Mouse (Mus musculus) erythroblast, embryonic 14.5 days (primary cell): ENCODE results near the gene Rims3.

Source experiments
- GATA1 ChIP-seq: IDR thresholded peaks from 2 replicates; pipeline ENCODE4 v1.6.1; 2012; ENCODE audit warnings: low read length, inconsistent platforms, mixed read lengths
- TAL1 ChIP-seq: IDR thresholded peaks from 3 replicates; pipeline ENCODE4 v1.6.1; 2012; ENCODE audit warnings: low read length, inconsistent platforms, mixed read lengths

DNA sequence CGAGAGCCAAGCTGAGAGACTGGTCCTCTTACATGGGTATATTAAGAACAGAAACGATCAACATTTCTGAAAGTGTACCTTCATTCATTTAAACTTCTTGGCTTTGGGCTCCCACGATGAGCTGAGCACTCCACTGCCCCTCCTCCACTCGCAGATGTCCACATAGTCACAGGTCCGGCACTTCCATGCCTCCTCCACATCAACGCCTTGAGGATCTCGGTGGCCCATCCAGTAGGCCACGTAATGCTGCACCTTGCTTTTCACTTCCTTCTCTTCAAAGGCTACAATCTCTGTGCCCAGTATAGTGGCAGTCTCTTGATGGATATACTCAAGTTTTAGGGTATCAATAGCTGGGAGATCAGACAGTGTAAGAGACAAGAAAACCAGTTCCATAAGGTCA is 66.8 kb downstream of the Rims3 start:
- TF ChIP-seq TAL1 (no peak), GATA1 (no peak)
